9 mouse cellular contexts compared by ENCODE assay signal in genomic region chr11:106302634-106303033, GRCm38 (mm10). TPM values are rescaled to one million over a fixed set of nuclear protein-coding genes. Genes with fewer than 3 reads are reported as not detected.
DNase-seq lines count a peak whose midpoint lies in the region; ATAC-seq and TF ChIP-seq lines count a peak whose summit lies in the region.
"Had no signal": no experiment of that assay in that cellular context is flagged by ENCODE, and none has a peak within 500 bp of the region (broad histone marks: within the 10 kb centered on the region; RNA-seq: fewer than 3 reads in every experiment).

No protein-coding gene starts in this region.

- H3K27me3 ChIP-seq in intestine, embryonic 16.5 days (replicated peaks; ENCODE audit: control insufficient read depth, insufficient read depth, low read length), result no peaks in the 10 kb centered on the region
- H3K27me3 ChIP-seq in lung, postnatal 0 days (replicated peaks; ENCODE audit: insufficient read depth, low read length), result no peaks in the 10 kb centered on the region
- no peaks in the 10 kb centered on the region for H3K27me3 ChIP-seq in stomach, postnatal 0 days (ENCODE audit: control insufficient read depth, insufficient read depth, low read length)

- no peaks in the 10 kb centered on the region for H3K9me3 ChIP-seq in intestine, embryonic 16.5 days (ENCODE audit: control insufficient read depth, low read length)
- no peaks in the 10 kb centered on the region for H3K9me3 ChIP-seq in lung, postnatal 0 days (ENCODE audit: low read length)
- H3K9me3 ChIP-seq in stomach, postnatal 0 days (ENCODE audit: control insufficient read depth, low read length), result no peaks in the 10 kb centered on the region

- no peak overlapping the region for H3K4me3 ChIP-seq in intestine, embryonic 16.5 days (ENCODE audit: low read length)
- H3K4me3 ChIP-seq in lung, postnatal 0 days (ENCODE audit: low read depth, low read length), result no peak overlapping the region
- H3K4me3 ChIP-seq in stomach, postnatal 0 days (ENCODE audit: low read depth, low read length), result no peak overlapping the region
- H3K4me3 ChIP-seq: erythroblast, embryonic 14.5 days had no signal

- H3K4me1 ChIP-seq in intestine, embryonic 16.5 days (ENCODE audit: control insufficient read depth, insufficient read depth, low read length), result no peaks in the 10 kb centered on the region
- H3K4me1 ChIP-seq in lung, postnatal 0 days (ENCODE audit: insufficient read depth, low read depth, low read length), result no peaks in the 10 kb centered on the region
- H3K4me1 ChIP-seq in stomach, postnatal 0 days (replicated peaks; ENCODE audit: control insufficient read depth, insufficient read depth), result no peaks in the 10 kb centered on the region

- ATAC-seq in intestine, embryonic 16.5 days, result peak; percentile 62; the same call in 1 of the 2 replicates
- ATAC-seq in lung, postnatal 0 days, result peak; percentile 77
- ATAC-seq in stomach, postnatal 0 days (ENCODE audit: low FRiP score, low TSS enrichment), result peak; percentile 73; the same call in 1 of the 2 replicates

- H3K27ac ChIP-seq in intestine, embryonic 16.5 days (ENCODE audit: low read length), result no peak overlapping the region
- no peak overlapping the region for H3K27ac ChIP-seq in lung, postnatal 0 days (ENCODE audit: low read length)
- H3K27ac ChIP-seq in stomach, postnatal 0 days (replicated peaks), result no peak overlapping the region

- no peaks in the 10 kb centered on the region for H3K36me3 ChIP-seq in intestine, embryonic 16.5 days (ENCODE audit: control insufficient read depth, insufficient read depth, low read length)
- H3K36me3 ChIP-seq in lung, postnatal 0 days (ENCODE audit: insufficient read depth, low read length), result no peaks in the 10 kb centered on the region
- H3K36me3 ChIP-seq in stomach, postnatal 0 days (ENCODE audit: control insufficient read depth, insufficient read depth, low read length), result no peaks in the 10 kb centered on the region

- TF ChIP-seq EP300 in lung, postnatal 0 days (IDR thresholded peaks at IDR 0.05), result no peak
- no peak for TF ChIP-seq EP300 in stomach, postnatal 0 days (optimal IDR thresholded peaks at IDR 0.05)

- DNase-seq in heart, adult 18-20 months, result peak; percentile 50 to 72
- DNase-seq in heart, adult 11 months, result no peak
- DNase-seq in 3134 (ENCODE audit: extremely low read depth, insufficient read length, low spot score), result peak; percentile 29
- peak; percentile 71 for DNase-seq in MN1 (ENCODE audit: low spot score)
- peak; percentile 73 to 84 for DNase-seq in cerebellum, postnatal 25 days
- DNase-seq in lung, postnatal 0 days (ENCODE audit: low spot score), result peak; percentile 77
- DNase-seq in stomach, postnatal 0 days (ENCODE audit: low spot score), result peak; percentile 74

- peak; percentile 90 for TF ChIP-seq CTCF in lung, postnatal 0 days (IDR thresholded peaks at IDR 0.05)
- peak; percentile 86 for TF ChIP-seq CTCF in stomach, postnatal 0 days (IDR thresholded peaks at IDR 0.05; ENCODE audit: low read depth)

- H3K9ac ChIP-seq in intestine, embryonic 16.5 days (ENCODE audit: low read depth, low read length), result no peak overlapping the region
- H3K9ac ChIP-seq in lung, postnatal 0 days (replicated peaks; ENCODE audit: low read depth), result no peak overlapping the region
- no peak overlapping the region for H3K9ac ChIP-seq in stomach, postnatal 0 days (ENCODE audit: low read length)

- WGBS in intestine, embryonic 16.5 days, result 14% methylated on average over 2 of the region's 2 CpGs
- WGBS in lung, postnatal 0 days, result 7% methylated on average over 2 of the region's 2 CpGs
- 19% methylated on average over 2 of the region's 2 CpGs for WGBS in stomach, postnatal 0 days

- no peak overlapping the region for H3K4me2 ChIP-seq in intestine, embryonic 16.5 days (ENCODE audit: low read depth, low read length)
- H3K4me2 ChIP-seq in lung, postnatal 0 days (replicated peaks; ENCODE audit: low read depth, low read length), result no peak overlapping the region
- H3K4me2 ChIP-seq in stomach, postnatal 0 days (replicated peaks; ENCODE audit: low read depth), result no peak overlapping the region

RNA-seq across cellular contexts. Expression of gene Gh, which starts 1.0 kb away (rescaled TPM):
- total RNA-seq in heart, adult 18-20 months (2021), result not detected
- not detected in 2 replicates for polyA plus RNA-seq in intestine, embryonic 16.5 days (2015; fragmentation: Nextera tagmentation; extraction: Ambion mirVana)
- not detected in 2 replicates for polyA plus RNA-seq in lung, postnatal 0 days (2015; fragmentation: Nextera tagmentation; extraction: Ambion mirVana)
- not detected in 2 replicates for polyA plus RNA-seq in stomach, postnatal 0 days (2015; fragmentation: Nextera tagmentation; extraction: Ambion mirVana)
- polyA plus RNA-seq: erythroblast, embryonic 14.5 days had no signal

RNA-seq across cellular contexts. Expression of gene Cd79b, which starts 11.9 kb away (rescaled TPM):
- 10 to 100 TPM in 1 of 2 experiments, 1 to 10 TPM in 1; 2.0 to 14.1 TPM for total RNA-seq in heart, adult 18-20 months (2021)
- polyA plus RNA-seq in intestine, embryonic 16.5 days (2015; fragmentation: Nextera tagmentation; extraction: Ambion mirVana), result 3.0 and 4.4 TPM in 2 replicates
- 10.8 and 11.8 TPM in 2 replicates for polyA plus RNA-seq in lung, postnatal 0 days (2015; fragmentation: Nextera tagmentation; extraction: Ambion mirVana)
- polyA plus RNA-seq in stomach, postnatal 0 days (2015; fragmentation: Nextera tagmentation; extraction: Ambion mirVana), result 1.9 TPM in 2 replicates

RNA-seq across cellular contexts. Expression of gene Tcam1, which starts 26.2 kb away (rescaled TPM):
- total RNA-seq in heart, adult 18-20 months (2021), result not detected
- 0.20 and 0.27 TPM in 2 replicates for polyA plus RNA-seq in intestine, embryonic 16.5 days (2015; fragmentation: Nextera tagmentation; extraction: Ambion mirVana)
- polyA plus RNA-seq in lung, postnatal 0 days (2015; fragmentation: Nextera tagmentation; extraction: Ambion mirVana), result 0.06 and 0.07 TPM in 2 replicates
- polyA plus RNA-seq in stomach, postnatal 0 days (2015; fragmentation: Nextera tagmentation; extraction: Ambion mirVana), result 0.07 and 0.10 TPM in 2 replicates
- polyA plus RNA-seq: erythroblast, embryonic 14.5 days had no signal

RNA-seq across cellular contexts. Expression of gene Smarcd2, which starts 29.9 kb away (rescaled TPM):
- 10 to 100 TPM; 12.3 to 19.0 TPM for total RNA-seq in heart, adult 18-20 months (2021)
- polyA plus RNA-seq in intestine, embryonic 16.5 days (2015; fragmentation: Nextera tagmentation; extraction: Ambion mirVana), result 48.1 and 49.7 TPM in 2 replicates
- 46.9 and 55.5 TPM in 2 replicates for polyA plus RNA-seq in lung, postnatal 0 days (2015; fragmentation: Nextera tagmentation; extraction: Ambion mirVana)
- 43.5 and 47.6 TPM in 2 replicates for polyA plus RNA-seq in stomach, postnatal 0 days (2015; fragmentation: Nextera tagmentation; extraction: Ambion mirVana)

RNA-seq across cellular contexts. Expression of gene Psmc5, which starts 46.7 kb away (rescaled TPM):
- total RNA-seq in heart, adult 18-20 months (2021), result 100 to 1,000 TPM; 109 TPM
- polyA plus RNA-seq in intestine, embryonic 16.5 days (2015; fragmentation: Nextera tagmentation; extraction: Ambion mirVana), result 234 and 263 TPM in 2 replicates
- polyA plus RNA-seq in lung, postnatal 0 days (2015; fragmentation: Nextera tagmentation; extraction: Ambion mirVana), result 150 and 153 TPM in 2 replicates
- 202 and 206 TPM in 2 replicates for polyA plus RNA-seq in stomach, postnatal 0 days (2015; fragmentation: Nextera tagmentation; extraction: Ambion mirVana)
